Mouse (Mus musculus) embryo, embryonic 10 days (tissue): ENCODE measurements around the gene Olfr1170.

Source experiments
- DNase-seq: peaks from one replicate; pipeline ENCODE4 v3.0.0-alpha.2; 2015; ENCODE audit warnings: low spot score

The Olfr1170 gene

GRCm38 (mm10) chr2:88228234-88228633 is at the start of gene Olfr1170:
Gene Olfr1170, minus strand, starts transcription at chr2:88228334.
- DNase-seq: no peak

- DNase-seq: no peak
Measured at GRCm38 (mm10) chr2:88220784-88221183, 7.3 kb downstream of the Olfr1170 start.

GRCm38 (mm10) chr2:88181580-88181979 is 46.6 kb downstream of the Olfr1170 start, which contains the start of gene Olfr1168:
Gene Olfr1168, plus strand, starts transcription at chr2:88181880.
- no peak for DNase-seq
